Mouse (Mus musculus) MEL (cell line): ENCODE results near the gene Itga5.

Experiments
- KAT2A ChIP-seq: conservative IDR thresholded peaks from 2 replicates; pipeline ENCODE4 v1.6.1; 2012; ENCODE audit warnings: low read depth, low read length, improper control_type of control experiment, inconsistent platforms
- MAX ChIP-seq: IDR thresholded peaks from 2 replicates; pipeline ENCODE4 v1.6.1; 2011; ENCODE audit warnings: low read length, improper control_type of control experiment
- POLR2A ChIP-seq, 2 experiments: IDR thresholded peaks; 2 replicates each; pipeline ENCODE4 v1.6.1; 2011 to 2012; ENCODE audit warnings: low read length in 2 of 2, mild to moderate bottlenecking in 2 of 2, control low read depth in 1 of 2, improper control_type of control experiment in 1 of 2, low read depth in 1 of 2, moderate library complexity in 1 of 2; ENCODE audit not compliant: control insufficient read depth in 1 of 2, insufficient read depth in 1 of 2, poor library complexity in 1 of 2

- TF ChIP-seq KAT2A (no peak), MAX (no peak), POLR2A (IDR thresholded peaks at IDR 0.05; ENCODE audit: control insufficient read depth in 1 of 2, insufficient read depth in 1 of 2, low read depth in 1 of 2, low read length in 2 of 2, poor library complexity in 1 of 2) (no peak)
These were observed 11.1 kb downstream of the Itga5 start for GRCm38 (mm10) chr15:103355420-103355819.
